Mouse (Mus musculus) cerebellum, adult (tissue): ENCODE data around the gene Lyl1.
A peak's percentile ranks its signal among the peaks of the same experiment; 100 is the strongest.

ENCODE experiments used
- ATAC-seq: cut with Nextera tagmentation; 2 replicates; pipeline ENCODE4 v1.9.2; 2017; ENCODE audit warnings: mild to moderate bottlenecking, moderate library complexity, mixed read lengths; ENCODE audit not compliant: insufficient number of reproducible peaks, low FRiP score, low TSS enrichment

The Lyl1 gene

GRCm38 (mm10) chr8:84700941-84701911 lies at the start of gene Lyl1:
Gene Lyl1 (plus strand): TSS chr8:84701457.
- ATAC-seq, result no peak

DNA sequence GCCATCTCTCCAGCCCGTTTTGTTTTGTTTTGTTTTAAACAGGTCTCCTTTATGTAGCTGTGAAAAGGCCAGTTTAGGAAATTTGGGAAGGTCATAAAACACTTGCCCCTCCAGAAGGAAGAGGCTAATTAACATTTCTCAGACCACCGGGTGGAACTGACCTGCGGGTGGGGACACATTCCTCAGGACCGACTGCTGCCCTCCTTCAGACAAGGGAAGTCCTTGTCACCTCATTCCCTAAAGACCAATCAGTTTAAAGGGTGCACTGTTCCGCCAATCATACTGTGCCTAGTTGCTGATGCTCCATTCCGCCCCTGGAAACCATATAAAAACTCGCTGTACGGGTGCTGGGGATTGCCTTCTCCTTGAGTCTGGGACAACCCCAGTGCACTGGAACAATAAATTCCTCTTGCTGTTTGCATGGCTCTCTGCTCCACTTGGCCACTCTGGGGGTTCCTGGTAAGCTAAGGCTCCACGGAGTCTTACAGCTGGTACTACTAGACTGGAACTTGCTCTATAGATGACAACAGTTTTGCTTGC lies 48.1 kb upstream of the Lyl1 start:
- ATAC-seq, result no peak

DNA sequence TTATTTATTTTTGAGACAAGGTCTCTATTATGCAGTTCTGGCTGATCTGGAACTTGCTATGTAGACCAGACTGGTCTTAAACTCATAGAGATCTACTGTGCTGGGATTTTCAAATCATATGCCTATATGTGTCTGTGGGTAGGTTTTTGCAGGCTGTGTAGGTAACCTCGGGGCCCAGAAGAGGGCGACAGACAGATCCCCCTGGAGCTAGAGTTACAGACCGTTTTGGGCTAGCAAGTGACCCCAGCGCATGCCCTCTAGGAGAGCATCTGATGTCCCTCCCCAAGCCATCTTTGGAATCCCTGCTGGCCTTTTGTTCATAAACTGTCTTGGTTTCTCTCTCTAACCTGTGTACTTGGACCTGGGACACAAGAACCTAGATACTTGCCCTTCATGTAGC lies 46.7 kb upstream of the Lyl1 start:
- ATAC-seq, result no peak

DNA sequence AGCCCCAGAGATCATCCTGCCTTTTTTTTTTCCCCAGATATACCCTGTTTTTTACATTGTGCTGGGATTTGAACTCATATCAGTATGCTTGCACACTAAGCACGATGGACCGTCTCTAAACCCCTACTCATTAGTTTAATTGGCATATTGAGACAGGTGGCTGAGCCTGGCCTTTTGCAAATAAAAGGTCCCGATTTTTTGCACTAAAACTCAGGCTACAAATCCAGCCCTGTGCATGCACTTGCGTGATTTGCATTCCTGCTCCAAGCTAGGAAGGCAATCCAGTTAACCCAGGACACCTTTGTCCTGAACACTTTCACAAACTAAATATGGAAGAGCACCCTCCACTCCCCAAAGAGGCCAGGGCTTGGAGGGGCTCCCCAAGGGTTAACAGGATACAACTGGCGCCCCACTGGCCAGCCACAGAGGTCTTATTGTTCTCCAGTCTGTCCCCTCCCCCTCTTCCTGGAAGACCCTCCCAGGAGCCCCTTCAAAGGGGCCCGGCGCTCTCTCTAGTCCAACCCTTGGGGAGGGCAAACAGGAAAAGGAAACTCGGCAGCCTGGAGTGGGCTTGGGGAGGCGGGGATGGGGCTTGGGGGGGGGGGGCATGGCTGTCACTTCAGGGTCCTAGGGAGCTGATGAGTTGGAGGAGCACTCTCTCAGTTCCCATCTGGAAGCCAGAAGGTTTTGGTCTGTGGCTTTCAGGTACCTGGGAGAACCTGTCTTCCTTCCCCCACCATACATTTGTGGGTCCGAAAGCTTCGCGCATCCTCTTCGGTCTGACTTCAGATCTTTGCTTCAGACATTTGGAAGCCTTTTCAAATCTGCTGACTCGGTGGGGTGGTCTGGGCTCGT lies 45.7 kb upstream of the Lyl1 start:
- ATAC-seq, result no peak

DNA sequence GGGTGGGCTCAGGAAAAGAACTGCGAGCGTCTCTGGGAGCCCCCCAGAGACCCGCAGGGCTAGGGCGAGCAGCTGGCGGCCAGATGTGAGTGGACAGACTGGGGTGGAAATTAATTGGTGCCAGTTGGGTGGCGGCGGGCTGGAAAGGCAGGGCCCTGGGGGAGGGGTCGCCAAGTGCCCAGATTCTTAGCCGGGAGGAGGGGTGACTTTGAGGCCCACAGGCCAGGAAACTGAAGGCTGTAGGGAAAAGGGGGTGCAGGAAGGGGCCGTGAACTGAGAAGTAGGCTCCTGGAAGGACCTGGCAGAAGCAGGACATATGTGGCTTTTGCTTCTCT lies 45.1 kb upstream of the Lyl1 start:
- ATAC-seq, result no peak

DNA sequence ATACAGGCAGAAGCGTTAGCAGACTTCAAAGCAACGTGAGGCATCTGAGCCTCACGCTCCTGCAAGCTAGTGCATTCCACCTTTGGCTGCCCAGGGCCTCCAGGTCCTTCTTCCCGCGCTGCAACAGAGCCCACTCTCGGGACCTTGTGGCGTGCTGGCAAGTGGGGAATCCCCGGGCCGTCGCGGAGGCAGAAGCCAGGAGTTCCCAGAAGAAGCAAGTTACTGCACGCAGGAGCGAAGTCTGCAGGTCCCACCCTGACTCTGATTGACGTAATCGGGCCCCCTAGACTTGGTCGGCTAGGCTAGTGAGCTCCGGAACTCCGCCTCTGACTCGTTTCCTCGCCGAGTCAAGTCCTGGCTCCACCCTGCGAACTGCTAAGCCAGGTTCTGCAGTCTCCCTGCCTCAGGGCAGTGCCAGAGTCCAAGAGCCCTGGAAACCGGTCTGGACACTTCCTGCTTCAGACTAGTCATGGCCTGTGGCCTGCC lies 44.6 kb upstream of the Lyl1 start:
- no peak for ATAC-seq

GRCm38 (mm10) chr8:84657203-84657602 lies 44.1 kb upstream of the Lyl1 start:
- ATAC-seq, result no peak

- ATAC-seq, result no peak
These were observed 43.6 kb upstream of the Lyl1 start for GRCm38 (mm10) chr8:84657680-84658079.

DNA sequence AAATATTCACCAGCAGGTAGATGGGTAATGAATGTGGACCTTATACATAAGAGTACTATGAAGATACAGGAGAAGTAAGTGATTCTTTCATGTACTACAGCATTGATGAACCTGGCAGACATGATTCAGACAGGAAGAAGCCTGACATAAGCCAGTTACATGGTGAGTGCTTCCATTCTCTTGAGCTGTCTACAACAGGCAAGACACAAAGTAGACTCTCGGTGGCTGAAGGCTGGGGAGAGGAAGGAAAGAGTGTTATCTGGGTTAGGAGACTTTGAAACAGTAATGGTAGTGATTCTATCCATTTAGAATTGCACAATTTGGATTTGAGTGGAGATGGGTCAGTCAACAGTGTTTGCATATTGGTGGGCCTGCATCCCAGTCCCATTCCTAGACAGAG lies 42.3 kb upstream of the Lyl1 start:
- ATAC-seq, result no peak

DNA sequence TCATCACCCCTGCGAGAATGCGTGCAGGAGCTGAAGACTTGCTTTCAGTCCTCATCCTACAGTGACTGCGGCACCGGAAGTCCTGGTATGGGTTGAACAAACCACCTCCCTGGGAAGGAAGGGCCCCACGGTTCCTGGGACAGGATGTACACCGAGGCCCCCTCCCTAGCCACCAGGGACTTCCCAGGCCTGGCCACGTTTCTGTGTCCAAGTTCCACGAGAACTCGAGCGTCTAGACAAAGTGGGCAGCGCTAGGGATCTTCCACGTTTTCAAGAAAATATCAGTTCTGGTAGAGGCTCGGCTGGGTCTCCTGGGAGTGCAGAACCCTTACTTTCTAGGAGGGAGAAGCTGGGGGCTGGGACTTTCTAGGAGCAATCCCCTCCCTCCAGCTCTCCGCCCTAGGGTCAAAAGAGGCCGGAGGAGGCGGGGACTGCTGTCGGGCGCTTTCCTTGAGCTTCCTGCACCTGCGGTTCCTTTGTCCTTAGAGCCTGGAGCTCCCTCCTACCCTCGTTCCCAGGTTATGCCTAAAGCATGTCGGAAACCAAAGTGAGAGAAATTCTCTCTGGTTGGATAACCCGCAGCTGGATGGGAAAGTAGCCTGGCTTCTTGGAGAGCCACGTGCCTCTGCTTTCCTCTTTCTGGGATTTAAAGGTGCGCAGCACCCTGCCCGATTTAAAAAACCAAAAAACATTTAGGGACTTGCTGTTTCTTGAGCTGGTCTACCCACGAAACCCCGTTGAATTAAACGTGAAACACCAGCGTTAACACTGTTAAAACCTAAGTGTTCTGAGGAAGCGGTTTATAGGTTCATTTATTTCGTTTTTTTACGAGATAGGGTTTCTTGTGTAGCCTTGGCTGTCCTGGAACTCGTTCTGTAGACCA lies 41.1 kb upstream of the Lyl1 start:
- ATAC-seq, result no peak

GRCm38 (mm10) chr8:84660819-84661457 lies 40.3 kb upstream of the Lyl1 start:
- ATAC-seq, result no peak

DNA sequence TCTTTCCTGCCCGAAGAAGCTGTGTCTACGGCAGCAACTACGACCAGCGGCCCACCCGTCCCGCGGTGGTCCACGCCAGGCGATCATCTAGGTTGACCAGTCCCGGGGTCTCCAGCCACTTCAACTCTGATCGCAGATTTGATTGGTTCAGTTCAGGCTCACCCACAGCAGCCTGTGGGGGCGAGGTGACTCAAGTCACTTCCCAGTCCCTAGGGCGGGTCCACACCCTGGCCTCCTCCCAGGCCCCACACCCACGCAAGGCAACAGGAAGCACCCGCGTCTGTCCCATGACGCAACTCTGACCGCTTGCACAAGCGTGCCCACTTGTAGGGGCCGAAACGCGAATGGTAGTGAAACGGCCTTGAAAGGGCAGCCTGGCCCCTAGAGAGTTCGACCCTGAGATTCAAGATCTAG lies 39.8 kb upstream of the Lyl1 start:
- no peak for ATAC-seq

- no peak for ATAC-seq
These were observed 39.2 kb upstream of the Lyl1 start for GRCm38 (mm10) chr8:84661961-84662571.

DNA sequence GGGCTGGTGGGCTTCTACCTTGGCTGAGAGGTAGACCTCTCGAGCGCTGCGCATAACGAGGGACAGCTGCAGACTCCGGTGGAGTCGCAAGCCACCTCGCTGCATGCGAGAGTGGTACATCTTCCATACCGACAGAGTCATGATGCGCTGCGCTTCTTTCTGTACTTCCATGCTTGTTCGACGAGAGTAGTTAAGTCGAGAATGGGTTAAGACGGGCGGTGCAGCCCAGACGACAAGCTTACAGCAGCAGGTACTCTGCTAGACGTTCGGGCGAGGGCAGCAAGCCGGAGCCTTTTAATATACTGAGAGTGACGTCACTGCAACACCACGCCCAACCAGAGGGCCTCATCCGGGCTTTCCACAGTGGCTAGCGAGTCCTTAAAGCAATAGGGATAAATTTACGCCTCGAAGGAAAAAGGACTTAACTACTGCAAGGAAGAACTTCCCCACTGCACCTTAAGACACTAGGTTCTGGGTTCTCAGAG lies 38.6 kb upstream of the Lyl1 start, which contains the start of gene Ier2:
Gene Ier2 (minus strand): TSS at position 272 of the 485 bp plus-strand sequence.
- ATAC-seq, result peak; percentile 67

- ATAC-seq, result peak; percentile 65
These were observed 37.6 kb upstream of the Lyl1 start for GRCm38 (mm10) chr8:84663483-84664327.

DNA sequence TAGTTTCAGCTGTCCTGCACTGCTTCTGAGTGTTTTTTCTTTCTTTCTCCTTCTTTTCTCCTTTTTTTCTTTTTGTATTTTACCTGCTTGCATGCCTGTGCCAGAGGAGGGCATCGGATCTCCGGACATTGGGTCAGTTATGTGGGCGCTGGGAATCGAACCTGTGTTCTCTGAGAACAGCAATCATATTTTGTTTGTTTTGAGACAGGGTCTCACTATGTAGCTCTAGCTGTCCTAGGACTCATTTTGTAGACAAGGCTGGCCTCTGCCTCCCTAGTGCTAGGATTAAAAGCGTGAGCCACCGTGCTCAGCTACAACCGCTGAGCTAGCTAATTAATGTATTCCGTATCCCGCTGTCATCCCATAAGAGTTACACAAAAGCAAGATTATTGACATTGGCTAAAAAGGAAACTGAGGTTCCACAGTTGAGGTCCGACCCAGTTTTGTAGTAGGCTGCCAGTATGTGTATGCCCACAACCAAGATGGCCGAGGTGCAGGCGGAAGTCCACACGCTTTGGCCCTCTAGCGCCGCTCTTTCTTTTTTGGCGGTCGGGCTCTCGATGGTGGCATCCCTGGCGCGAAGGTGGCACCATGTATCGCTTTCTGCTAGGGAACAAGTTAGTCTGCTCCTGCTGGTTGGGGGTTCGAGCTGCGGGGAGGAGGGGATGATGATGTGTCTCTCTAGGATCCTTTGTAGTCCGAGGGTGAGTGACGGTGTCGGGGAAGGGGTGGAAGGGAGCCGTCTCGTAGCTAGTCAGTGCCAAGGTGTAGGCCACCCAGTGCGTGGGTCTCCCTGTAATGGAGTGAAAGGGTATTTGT lies 36.5 kb upstream of the Lyl1 start:
- peak; percentile 62; the same call in 1 of the 2 replicates for ATAC-seq

DNA sequence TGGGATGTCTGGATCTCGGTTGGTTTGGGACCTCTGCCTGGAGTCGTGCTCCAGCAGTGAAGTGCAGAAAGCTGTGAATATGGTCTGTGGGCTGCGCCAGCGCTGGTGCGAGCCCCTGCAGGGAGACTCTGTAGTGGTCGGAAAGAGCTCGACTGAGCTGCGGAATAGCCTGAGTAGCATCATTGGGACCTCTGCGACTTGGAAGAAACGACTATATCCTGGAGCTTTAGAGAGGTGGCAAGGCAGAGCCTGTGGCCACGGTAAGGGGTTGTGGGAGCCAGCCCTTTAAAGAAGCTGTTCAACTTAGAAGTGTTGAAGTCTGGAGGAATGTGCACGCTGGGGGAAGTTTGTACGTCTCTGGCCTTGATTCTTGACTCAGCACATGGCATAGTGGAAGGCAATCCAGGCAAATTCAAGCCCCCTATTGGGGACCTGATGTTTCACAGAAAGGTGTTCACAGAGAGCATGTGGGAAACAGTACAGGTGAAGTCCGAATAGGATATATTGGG lies 35.8 kb upstream of the Lyl1 start:
- no peak for ATAC-seq
